Comparison of ENCODE assay signal across 16 mouse cellular contexts in genomic region chr1:90758091-90758673, GRCm38 (mm10).
DNase-seq lines count a peak whose midpoint lies in the region; ATAC-seq and TF ChIP-seq lines count a peak whose summit lies in the region.
"Had no signal": no experiment of that assay in that cellular context is flagged by ENCODE, and none has a peak within 500 bp of the region (broad histone marks: within the 10 kb centered on the region; RNA-seq: fewer than 3 reads in every experiment).

No protein-coding gene starts in this region.

- intact Hi-C loops in heart, adult 2 months (cut with DNase I): no loop called here
- intact Hi-C loops in left cerebral cortex, postnatal 4 days (cut with DNase I): no loop called here

- H3K27me3 ChIP-seq in limb, embryonic 15.5 days: no peaks in the 10 kb centered on the region
- no peaks in the 10 kb centered on the region for H3K27me3 ChIP-seq in limb, embryonic 10.5 days (ENCODE audit: low read depth, poor library complexity, severe bottlenecking)
- no peaks in the 10 kb centered on the region for H3K27me3 ChIP-seq in heart, adult 2 months (ENCODE audit: control insufficient read depth, insufficient read depth, low read length)
- no peaks in the 10 kb centered on the region for H3K27me3 ChIP-seq in heart, postnatal 0 days (ENCODE audit: control insufficient read depth, insufficient read depth, low read length)
- H3K27me3 ChIP-seq: megakaryocyte, embryonic 14.5 days had no signal

- H3K4me2 ChIP-seq in limb, embryonic 15.5 days: no peak overlapping the region
- H3K4me2 ChIP-seq in heart, postnatal 0 days (ENCODE audit: low read depth, low read length): no peak overlapping the region

- no peak overlapping the region for H3K4me3 ChIP-seq in limb, embryonic 15.5 days
- no peak overlapping the region for H3K4me3 ChIP-seq in limb, embryonic 10.5 days
- H3K4me3 ChIP-seq in heart, adult 2 months: no peak overlapping the region
- no peak overlapping the region for H3K4me3 ChIP-seq in heart, postnatal 0 days (ENCODE audit: low read depth, low read length)
- H3K4me3 ChIP-seq: megakaryocyte, embryonic 14.5 days; myocyte had no signal

- WGBS in limb, embryonic 15.5 days: 77% methylated on average over 4 of the region's 4 CpGs
- 91% methylated on average over 4 of the region's 4 CpGs for WGBS in limb, embryonic 10.5 days
- WGBS in heart, adult 2 months: 52% methylated on average over 4 of the region's 4 CpGs
- WGBS in heart, postnatal 0 days: 48% methylated on average over 4 of the region's 4 CpGs

- peaks cover 19% of the 10 kb centered on the region; the same call in 1 of the 2 replicates for H3K36me3 ChIP-seq in limb, embryonic 15.5 days
- no peaks in the 10 kb centered on the region for H3K36me3 ChIP-seq in limb, embryonic 10.5 days
- no peaks in the 10 kb centered on the region for H3K36me3 ChIP-seq in heart, adult 2 months (ENCODE audit: control insufficient read depth, insufficient read depth, low read length)
- no peaks in the 10 kb centered on the region for H3K36me3 ChIP-seq in heart, postnatal 0 days (replicated peaks; ENCODE audit: control insufficient read depth, insufficient read depth, low read length)
- H3K36me3 ChIP-seq: G1E had no signal

- H3K4me1 ChIP-seq in limb, embryonic 15.5 days: peaks cover 14% of the 10 kb centered on the region
- H3K4me1 ChIP-seq in limb, embryonic 10.5 days: 0 out of 2 replicates have a peak, but pooled peaks cover 5% of the 10 kb centered on the region
- peaks cover 2% of the 10 kb centered on the region for H3K4me1 ChIP-seq in heart, adult 2 months (ENCODE audit: control insufficient read depth, insufficient read depth, low read length)
- H3K4me1 ChIP-seq in heart, postnatal 0 days (ENCODE audit: control insufficient read depth, insufficient read depth): peaks cover 17% of the 10 kb centered on the region
- H3K4me1 ChIP-seq: megakaryocyte, embryonic 14.5 days had no signal

- TF ChIP-seq CTCF in heart, adult 2 months (IDR thresholded peaks at IDR 0.05): no peak
- TF ChIP-seq CTCF in heart, postnatal 0 days (IDR thresholded peaks at IDR 0.05; ENCODE audit: low read depth): no peak

- no peak for DNase-seq in limb, embryonic 10.5 days (ENCODE audit: low spot score)
- DNase-seq in heart, adult 2 months: peak; percentile 28 to 46
- no peak for DNase-seq in heart, postnatal 0 days (ENCODE audit: low spot score)
- DNase-seq in kidney, postnatal 10 days: peak; percentile 68
- DNase-seq in embryo, embryonic 10.5 days (ENCODE audit: low spot score): no peak
- no peak for DNase-seq in left cerebral cortex, postnatal 4 days
- no peak for DNase-seq in left cerebral cortex, adult 8-10 months (ENCODE audit: low spot score in 2 of 2)
- DNase-seq: B cell, adult 2 months; cerebellum, adult 11 months; thymus, postnatal 36 days had no signal

- no peaks in the 10 kb centered on the region for H3K9me3 ChIP-seq in limb, embryonic 15.5 days
- H3K9me3 ChIP-seq in limb, embryonic 10.5 days (replicated peaks): no peaks in the 10 kb centered on the region
- H3K9me3 ChIP-seq in heart, postnatal 0 days (replicated peaks; ENCODE audit: control insufficient read depth, low read length): no peaks in the 10 kb centered on the region
- H3K9me3 ChIP-seq: megakaryocyte, embryonic 14.5 days had no signal

- peak; percentile 37; the same call in 1 of the 2 replicates for TF ChIP-seq EP300 in heart, adult 2 months (IDR thresholded peaks at IDR 0.05; ENCODE audit: insufficient read depth, low read depth, low read length)
- no peak for TF ChIP-seq EP300 in heart, postnatal 0 days (IDR thresholded peaks at IDR 0.05; ENCODE audit: low read depth)

- H3K9ac ChIP-seq in limb, embryonic 15.5 days: no peak overlapping the region
- H3K9ac ChIP-seq in heart, adult 2 months (ENCODE audit: low read depth, low read length): no peak overlapping the region
- H3K9ac ChIP-seq in heart, postnatal 0 days (replicated peaks; ENCODE audit: low read depth, low read length): no peak overlapping the region

- H3K27ac ChIP-seq in limb, embryonic 15.5 days: no peak overlapping the region
- no peak overlapping the region for H3K27ac ChIP-seq in limb, embryonic 10.5 days
- H3K27ac ChIP-seq in heart, adult 2 months: no peak overlapping the region; the same call in 1 of the 2 replicates
- H3K27ac ChIP-seq in heart, postnatal 0 days (ENCODE audit: low read depth): no peak overlapping the region
- H3K27ac ChIP-seq: hindbrain, postnatal 0 days had no signal

- H3K79me2 ChIP-seq in heart, adult 2 months (replicated peaks; ENCODE audit: control insufficient read depth, insufficient read depth, low read length): no peaks in the 10 kb centered on the region

- no peak for TF ChIP-seq POLR2A in heart, adult 2 months (IDR thresholded peaks at IDR 0.05; ENCODE audit: insufficient read depth, low read depth, low read length)

- 0 out of 2 replicates have a peak, but pooled peaks have one; percentile 48 for ATAC-seq in limb, embryonic 15.5 days (ENCODE audit: insufficient number of reproducible peaks, low FRiP score, low TSS enrichment, low read depth)
- ATAC-seq in heart, postnatal 0 days (ENCODE audit: insufficient read depth, low read depth): peak; percentile 25; the same call in 1 of the 2 replicates
- ATAC-seq: forebrain, embryonic 16.5 days; hindbrain, postnatal 0 days had no signal

Comparison
In these comparisons a context has a peak if more than half of its experiments do, and no peak if none do; other contexts are left out.
1. DNase-seq: peak in heart, adult 2 months (2 of 2) and kidney, postnatal 10 days (single experiment); none in limb, embryonic 10.5 days (single experiment), heart, postnatal 0 days (single experiment), embryo, embryonic 10.5 days (single experiment), left cerebral cortex, postnatal 4 days (single experiment) and left cerebral cortex, adult 8-10 months (0 of 2).